ENCODE assay signal across 8 mouse cellular contexts in the genomic region with DNA sequence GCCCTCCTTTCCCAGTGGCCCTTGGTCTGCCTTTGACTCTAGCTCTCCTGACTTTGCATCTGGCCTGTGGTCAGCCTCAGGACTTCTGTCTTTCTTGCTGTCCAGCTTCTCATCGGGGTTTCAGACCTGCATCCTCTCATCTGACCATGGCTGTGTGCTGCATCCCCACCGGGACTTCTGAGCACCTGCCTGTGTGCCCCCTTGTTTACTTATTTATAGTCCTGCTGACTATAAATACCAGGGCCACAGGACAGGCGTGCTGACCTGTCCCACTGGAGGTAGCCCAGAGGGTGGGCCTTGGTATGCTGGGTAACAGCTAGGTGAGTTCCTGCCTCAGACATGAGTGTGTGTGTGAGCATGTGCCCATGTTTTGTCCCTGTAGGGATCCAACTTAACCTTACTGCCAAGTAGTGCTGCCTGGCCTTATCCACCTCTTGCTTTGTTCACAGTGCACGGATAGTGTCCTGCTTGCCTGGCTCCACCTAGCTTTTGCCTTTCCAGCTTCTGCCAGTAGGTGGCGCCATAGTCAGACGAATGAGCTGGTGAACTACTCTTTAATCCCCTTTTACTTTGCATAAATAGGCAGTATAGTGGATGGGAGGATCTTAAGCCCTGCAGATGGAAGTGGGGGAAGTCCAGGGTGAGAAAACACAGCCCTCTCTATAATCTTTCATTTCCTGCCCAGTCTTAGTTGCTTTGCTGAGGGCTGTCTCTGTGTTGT. TPM values are rescaled to one million over a fixed set of nuclear protein-coding genes. Genes with fewer than 3 reads are reported as not detected.
DNase-seq lines count a peak whose midpoint lies in the region; ATAC-seq and TF ChIP-seq lines count a peak whose summit lies in the region.

No protein-coding gene starts in this region.

- H3K4me2 ChIP-seq in embryonic facial prominence, embryonic 11.5 days (ENCODE audit: low read depth, low read length), result no peak overlapping the region
- H3K4me2 ChIP-seq in limb, embryonic 11.5 days (ENCODE audit: low read depth, severe bottlenecking), result no peak overlapping the region
- no peak overlapping the region for H3K4me2 ChIP-seq in midbrain, embryonic 16.5 days (ENCODE audit: low read length)

- peak; percentile 81 for DNase-seq in 416B (ENCODE audit: low read depth)
- DNase-seq in adrenal gland, postnatal 25 days, result peak; percentile 89
- DNase-seq in embryonic facial prominence, embryonic 11.5 days (ENCODE audit: low spot score), result peak; percentile 92
- DNase-seq in heart, adult 2 months, result peak; percentile 85 to 95
- peak; percentile 72 to 92 for DNase-seq in kidney, adult 8-10 months
- peak; percentile 98 for DNase-seq in limb, embryonic 11.5 days (ENCODE audit: low spot score)
- DNase-seq in spleen, adult 2 months (ENCODE audit: low read depth in 1 of 2, low spot score in 2 of 2), result peak; percentile 66 to 81

- no peaks in the 10 kb centered on the region for H3K36me3 ChIP-seq in embryonic facial prominence, embryonic 11.5 days (replicated peaks; ENCODE audit: control insufficient read depth, insufficient read depth, low read depth, low read length)
- no peaks in the 10 kb centered on the region for H3K36me3 ChIP-seq in heart, adult 2 months (ENCODE audit: control insufficient read depth, insufficient read depth, low read length)
- H3K36me3 ChIP-seq in limb, embryonic 11.5 days (ENCODE audit: control insufficient read depth, insufficient read depth, low read length), result no peaks in the 10 kb centered on the region
- H3K36me3 ChIP-seq in midbrain, embryonic 16.5 days (ENCODE audit: control insufficient read depth, insufficient read depth, low read length), result peaks cover 3% of the 10 kb centered on the region; the same call in 1 of the 2 replicates
- no peaks in the 10 kb centered on the region for H3K36me3 ChIP-seq in spleen, adult 2 months (ENCODE audit: control insufficient read depth, insufficient read depth, low read length)

- peak; percentile 99 for TF ChIP-seq CTCF in heart, adult 2 months (IDR thresholded peaks at IDR 0.05)
- peak; percentile 82; the same call in 1 of the 2 replicates for TF ChIP-seq CTCF in spleen, adult 2 months (IDR thresholded peaks at IDR 0.05; ENCODE audit: extremely low read depth, insufficient read depth, insufficient read length, insufficient replicate concordance)

- H3K27me3 ChIP-seq in embryonic facial prominence, embryonic 11.5 days (ENCODE audit: control insufficient read depth, insufficient read depth, low read length), result no peaks in the 10 kb centered on the region
- no peaks in the 10 kb centered on the region for H3K27me3 ChIP-seq in heart, adult 2 months (ENCODE audit: control insufficient read depth, insufficient read depth, low read length)
- H3K27me3 ChIP-seq in limb, embryonic 11.5 days (ENCODE audit: control insufficient read depth, insufficient read depth, low read length), result no peaks in the 10 kb centered on the region
- no peaks in the 10 kb centered on the region; the same call in 1 of the 2 replicates for H3K27me3 ChIP-seq in midbrain, embryonic 16.5 days (ENCODE audit: control insufficient read depth, insufficient read depth, low read depth, low read length)
- H3K27me3 ChIP-seq in spleen, adult 2 months (ENCODE audit: control insufficient read depth, insufficient read depth, low read length), result no peaks in the 10 kb centered on the region

- WGBS in embryonic facial prominence, embryonic 11.5 days, result 36% methylated on average over 6 of the region's 6 CpGs
- WGBS in heart, adult 2 months, result 29% methylated on average over 6 of the region's 6 CpGs
- 31% methylated on average over 6 of the region's 6 CpGs for WGBS in limb, embryonic 11.5 days
- WGBS in midbrain, embryonic 16.5 days, result 33% methylated on average over 6 of the region's 6 CpGs
- WGBS in spleen, adult 2 months, result 38% methylated on average over 6 of the region's 6 CpGs

- H3K9me3 ChIP-seq in embryonic facial prominence, embryonic 11.5 days (replicated peaks; ENCODE audit: control insufficient read depth, low read length), result no peaks in the 10 kb centered on the region
- H3K9me3 ChIP-seq in limb, embryonic 11.5 days (ENCODE audit: control insufficient read depth, low read length), result no peaks in the 10 kb centered on the region
- no peaks in the 10 kb centered on the region for H3K9me3 ChIP-seq in midbrain, embryonic 16.5 days (replicated peaks; ENCODE audit: control insufficient read depth, low read length, poor library complexity, severe bottlenecking)

- H3K27ac ChIP-seq in embryonic facial prominence, embryonic 11.5 days (replicated peaks; ENCODE audit: low read depth, low read length), result no peak overlapping the region
- peak overlapping the region; percentile 76 for H3K27ac ChIP-seq in heart, adult 2 months
- H3K27ac ChIP-seq in limb, embryonic 11.5 days (replicated peaks; ENCODE audit: low read depth, low read length), result no peak overlapping the region
- H3K27ac ChIP-seq in midbrain, embryonic 16.5 days (ENCODE audit: low read length), result no peak overlapping the region; the same call in 1 of the 2 replicates
- no peak overlapping the region for H3K27ac ChIP-seq in spleen, adult 2 months (ENCODE audit: insufficient read depth, low read length)

- peak; percentile 66 for ATAC-seq in embryonic facial prominence, embryonic 11.5 days (replicated peaks; ENCODE audit: insufficient number of reproducible peaks, low FRiP score, low TSS enrichment, low read depth)
- ATAC-seq in limb, embryonic 11.5 days (ENCODE audit: insufficient number of reproducible peaks, low FRiP score, low TSS enrichment, low read depth), result 0 out of 2 replicates have a peak, but pooled peaks have one; percentile 33
- peak; percentile 75 for ATAC-seq in midbrain, embryonic 16.5 days

- peak; percentile 77 for TF ChIP-seq EP300 in heart, adult 2 months (IDR thresholded peaks at IDR 0.05; ENCODE audit: insufficient read depth, low read depth, low read length)

- no peak for TF ChIP-seq POLR2A in heart, adult 2 months (IDR thresholded peaks at IDR 0.05; ENCODE audit: insufficient read depth, low read depth, low read length)
- no peak for TF ChIP-seq POLR2A in spleen, adult 2 months (IDR thresholded peaks at IDR 0.05; ENCODE audit: low read depth, low read length)

- no peak overlapping the region for H3K4me3 ChIP-seq in embryonic facial prominence, embryonic 11.5 days (ENCODE audit: low read depth, low read length)
- no peak overlapping the region for H3K4me3 ChIP-seq in heart, adult 2 months
- H3K4me3 ChIP-seq in limb, embryonic 11.5 days (ENCODE audit: low read depth, low read length), result no peak overlapping the region
- no peak overlapping the region for H3K4me3 ChIP-seq in midbrain, embryonic 16.5 days (ENCODE audit: low read depth, low read length)
- H3K4me3 ChIP-seq in spleen, adult 2 months (ENCODE audit: extremely low read depth, insufficient read depth, insufficient read length), result no peak overlapping the region

- no peak overlapping the region for H3K9ac ChIP-seq in embryonic facial prominence, embryonic 11.5 days (replicated peaks; ENCODE audit: low read length)
- H3K9ac ChIP-seq in heart, adult 2 months (ENCODE audit: low read depth, low read length), result no peak overlapping the region
- no peak overlapping the region for H3K9ac ChIP-seq in limb, embryonic 11.5 days (ENCODE audit: low read length)
- H3K9ac ChIP-seq in midbrain, embryonic 16.5 days (ENCODE audit: low read depth, low read length), result no peak overlapping the region; the same call in 1 of the 2 replicates

- no peaks in the 10 kb centered on the region for H3K4me1 ChIP-seq in embryonic facial prominence, embryonic 11.5 days (ENCODE audit: control insufficient read depth, insufficient read depth, low read length)
- H3K4me1 ChIP-seq in heart, adult 2 months (ENCODE audit: control insufficient read depth, insufficient read depth, low read length), result peaks cover 8% of the 10 kb centered on the region; the same call in 1 of the 2 replicates
- no peaks in the 10 kb centered on the region for H3K4me1 ChIP-seq in limb, embryonic 11.5 days (ENCODE audit: control insufficient read depth, insufficient read depth, low read length)
- H3K4me1 ChIP-seq in midbrain, embryonic 16.5 days (ENCODE audit: control insufficient read depth, insufficient read depth, low read length), result peaks cover 3% of the 10 kb centered on the region
- no peaks in the 10 kb centered on the region; the same call in 1 of the 2 replicates for H3K4me1 ChIP-seq in spleen, adult 2 months (ENCODE audit: control insufficient read depth, insufficient read depth, insufficient read length)

- no peaks in the 10 kb centered on the region for H3K79me2 ChIP-seq in heart, adult 2 months (replicated peaks; ENCODE audit: control insufficient read depth, insufficient read depth, low read length)

- intact Hi-C loops in heart, adult 2 months (cut with DNase I), result loop anchor here (1.0 to 10.0 kb wide), 4 partner anchors 29 to 221 kb away; no protein-coding TSS in a partner anchor

RNA-seq across cellular contexts. Expression of a gene that starts 36.0 kb away (rescaled TPM):
- 34.6 and 39.9 TPM in 2 replicates for total RNA-seq in adrenal gland, postnatal 25 days (2021)
- polyA plus RNA-seq in embryonic facial prominence, embryonic 11.5 days (2014; fragmentation: Nextera tagmentation; extraction: Ambion mirVana), result 47.5 and 54.9 TPM in 2 replicates
- 10 to 100 TPM; 58.1 to 64.8 TPM for total RNA-seq in heart, adult 2 months (2021)
- polyA plus RNA-seq in heart, adult 2 months (2012; rRNA removed), result 51.7 and 65.0 TPM in 2 replicates
- 32.1 and 33.3 TPM in 2 replicates for polyA plus RNA-seq in limb, embryonic 11.5 days (2014; fragmentation: Nextera tagmentation; extraction: Ambion mirVana)
- 437 and 480 TPM in 2 replicates for polyA plus RNA-seq in midbrain, embryonic 16.5 days (2015; fragmentation: Nextera tagmentation; extraction: Ambion mirVana)
- 15.4 and 17.9 TPM in 2 replicates for polyA plus RNA-seq in spleen, adult 2 months (2012; rRNA removed)

RNA-seq across cellular contexts. Expression of a gene that starts 55.3 kb away (rescaled TPM):
- not detected in 2 replicates for total RNA-seq in adrenal gland, postnatal 25 days (2021)
- polyA plus RNA-seq in embryonic facial prominence, embryonic 11.5 days (2014; fragmentation: Nextera tagmentation; extraction: Ambion mirVana), result 0.22 and 0.24 TPM in 2 replicates
- not detected for total RNA-seq in heart, adult 2 months (2021)
- not detected in 2 replicates for polyA plus RNA-seq in heart, adult 2 months (2012; rRNA removed)
- polyA plus RNA-seq in limb, embryonic 11.5 days (2014; fragmentation: Nextera tagmentation; extraction: Ambion mirVana), result not detected in 2 replicates
- polyA plus RNA-seq in midbrain, embryonic 16.5 days (2015; fragmentation: Nextera tagmentation; extraction: Ambion mirVana), result not detected in 2 replicates
- not detected in 2 replicates for polyA plus RNA-seq in spleen, adult 2 months (2012; rRNA removed)
